8 mouse cellular contexts compared by ENCODE assay signal in genomic region chr10:17795767-17796631, GRCm38 (mm10). TPM values are rescaled to one million over a fixed set of nuclear protein-coding genes. Genes with fewer than 3 reads are reported as not detected.
DNase-seq lines count a peak whose midpoint lies in the region; TF ChIP-seq lines count a peak whose summit lies in the region.

Gene Txlnb, plus strand, starts transcription at chr10:17796226.

- H3K36me3 ChIP-seq in hindbrain, embryonic 10.5 days: peaks cover 15% of the 10 kb centered on the region

- TF ChIP-seq CTCF in bone marrow macrophage, adult 2 months (IDR thresholded peaks at IDR 0.05; ENCODE audit: low read depth, low read length): no peak

- DNase-seq in CD8-positive naive resting alpha-beta T cell, adult 2 months (ENCODE audit: low read depth in 2 of 2, low spot score in 2 of 2): peak; percentile 51 to 56
- peak; percentile 24 to 32 for DNase-seq in frontal cortex, postnatal 10 days (ENCODE audit: low spot score in 2 of 2)
- DNase-seq in hindbrain, embryonic 10.5 days (ENCODE audit: low spot score): peak; percentile 84
- DNase-seq in left cerebral cortex, adult 11 months (ENCODE audit: low spot score): peak; percentile 32
- peak; percentile 60 for DNase-seq in lung, postnatal 25 days (ENCODE audit: low spot score)
- DNase-seq in retina, postnatal 1 day: peak; percentile 59
- DNase-seq in urinary bladder, adult 2 months (ENCODE audit: low spot score): peak; percentile 24

- no peaks in the 10 kb centered on the region for H3K9me3 ChIP-seq in hindbrain, embryonic 10.5 days

- H3K4me3 ChIP-seq in bone marrow macrophage, adult 2 months (ENCODE audit: insufficient read depth, low read length): peak within 1 kb of the TSS; percentile 38
- H3K4me3 ChIP-seq in hindbrain, embryonic 10.5 days: peak within 1 kb of the TSS; percentile 50

- H3K27me3 ChIP-seq in hindbrain, embryonic 10.5 days (ENCODE audit: insufficient read depth, poor library complexity, severe bottlenecking): no peaks in the 10 kb centered on the region

- TF ChIP-seq POLR2A in bone marrow macrophage, adult 2 months (IDR thresholded peaks at IDR 0.05; ENCODE audit: borderline replicate concordance, low read depth, low read length): no peak

- H3K27ac ChIP-seq in bone marrow macrophage, adult 2 months (ENCODE audit: insufficient read depth, low read depth, low read length): peak within 1 kb of the TSS; percentile 60
- H3K27ac ChIP-seq in hindbrain, embryonic 10.5 days: peak within 1 kb of the TSS; percentile 93

- peaks cover 33% of the 10 kb centered on the region for H3K4me1 ChIP-seq in bone marrow macrophage, adult 2 months (ENCODE audit: control insufficient read depth, insufficient read depth, low read length)
- peaks cover 35% of the 10 kb centered on the region for H3K4me1 ChIP-seq in hindbrain, embryonic 10.5 days (replicated peaks)

- WGBS in hindbrain, embryonic 10.5 days: 5% methylated on average over 12 of the region's 13 CpGs

RNA-seq across cellular contexts. Expression of gene Txlnb, which starts in this region (rescaled TPM):
- polyA plus RNA-seq in bone marrow macrophage, adult 2 months (2012; ENCODE audit: insufficient read depth, insufficient read length, missing spikeins): 0.72 and 0.82 TPM in 2 replicates
- polyA plus RNA-seq in hindbrain, embryonic 10.5 days (2016; fragmentation: Nextera tagmentation; extraction: Ambion mirVana): 4.9 and 5.4 TPM in 2 replicates
- 1.3 and 2.1 TPM in 2 replicates for polyA plus RNA-seq in urinary bladder, adult 2 months (2012; rRNA removed)

Comparison
In these comparisons a context has a peak if more than half of its experiments do, and no peak if none do; other contexts are left out.
1. Peak in every context shown above with its lines: DNase-seq, H3K4me3 ChIP-seq and H3K27ac ChIP-seq.
2. DNase-seq: peak in every context shown above with its lines; median percentile 84 in hindbrain, embryonic 10.5 days; 60 in lung, postnatal 25 days; 59 in retina, postnatal 1 day; 54 in CD8-positive naive resting alpha-beta T cell, adult 2 months; 32 in left cerebral cortex, adult 11 months; 28 in frontal cortex, postnatal 10 days; 24 in urinary bladder, adult 2 months.